ENCODE assay signal across 8 mouse cellular contexts in genomic region chr16:35660222-35660621, GRCm38 (mm10).
DNase-seq lines count a peak whose midpoint lies in the region; ATAC-seq and TF ChIP-seq lines count a peak whose summit lies in the region.

No protein-coding gene starts in this region.

- ATAC-seq in lung, embryonic 15.5 days (ENCODE audit: borderline replicate concordance, extremely low read depth, low FRiP score, low TSS enrichment), result no peak
- no peak for ATAC-seq in heart, embryonic 13.5 days (ENCODE audit: extremely low read depth, insufficient number of reproducible peaks, low FRiP score, low TSS enrichment)
- ATAC-seq in limb, embryonic 12.5 days (ENCODE audit: insufficient number of reproducible peaks, insufficient read depth, low FRiP score, low TSS enrichment, low read depth), result no peak
- ATAC-seq in stomach, embryonic 14.5 days (ENCODE audit: insufficient number of reproducible peaks, insufficient read depth, low FRiP score, low read depth), result no peak

- H3K4me1 ChIP-seq in lung, embryonic 15.5 days, result peaks cover 9% of the 10 kb centered on the region
- H3K4me1 ChIP-seq in heart, embryonic 13.5 days, result peaks cover 11% of the 10 kb centered on the region
- peaks cover 11% of the 10 kb centered on the region; the same call in 1 of the 2 replicates for H3K4me1 ChIP-seq in limb, embryonic 12.5 days (replicated peaks)
- no peaks in the 10 kb centered on the region for H3K4me1 ChIP-seq in stomach, embryonic 14.5 days (ENCODE audit: control insufficient read depth, insufficient read depth, low read length)

- H3K4me3 ChIP-seq in lung, embryonic 15.5 days, result peak overlapping the region; percentile 35
- H3K4me3 ChIP-seq in heart, embryonic 13.5 days, result peak overlapping the region; percentile 54
- peak overlapping the region; percentile 42 for H3K4me3 ChIP-seq in limb, embryonic 12.5 days (replicated peaks)
- peak overlapping the region; percentile 29 for H3K4me3 ChIP-seq in stomach, embryonic 14.5 days (ENCODE audit: low read depth, low read length)
- H3K4me3 ChIP-seq in left cerebral cortex, adult 2 months, result no peak overlapping the region

- H3K27ac ChIP-seq in lung, embryonic 15.5 days, result no peak overlapping the region
- no peak overlapping the region for H3K27ac ChIP-seq in heart, embryonic 13.5 days (replicated peaks)
- no peak overlapping the region for H3K27ac ChIP-seq in limb, embryonic 12.5 days
- H3K27ac ChIP-seq in stomach, embryonic 14.5 days (ENCODE audit: low read length), result no peak overlapping the region
- H3K27ac ChIP-seq in left cerebral cortex, adult 2 months, result no peak overlapping the region

- peaks cover 40% of the 10 kb centered on the region for H3K27me3 ChIP-seq in lung, embryonic 15.5 days
- peaks cover 84% of the 10 kb centered on the region for H3K27me3 ChIP-seq in heart, embryonic 13.5 days (replicated peaks)
- H3K27me3 ChIP-seq in limb, embryonic 12.5 days, result peaks cover 63% of the 10 kb centered on the region
- H3K27me3 ChIP-seq in stomach, embryonic 14.5 days (ENCODE audit: control insufficient read depth, insufficient read depth, low read length), result peaks cover 16% of the 10 kb centered on the region

- no peaks in the 10 kb centered on the region for H3K36me3 ChIP-seq in lung, embryonic 15.5 days
- H3K36me3 ChIP-seq in heart, embryonic 13.5 days, result no peaks in the 10 kb centered on the region
- H3K36me3 ChIP-seq in limb, embryonic 12.5 days, result peaks cover 5% of the 10 kb centered on the region; the same call in 1 of the 2 replicates
- H3K36me3 ChIP-seq in stomach, embryonic 14.5 days (ENCODE audit: control insufficient read depth, insufficient read depth, low read length), result no peaks in the 10 kb centered on the region

- intact Hi-C loops in left cerebral cortex, adult 2 months (cut with DNase I), result no loop called here

- peak overlapping the region; percentile 68 for H3K4me2 ChIP-seq in lung, embryonic 15.5 days
- peak overlapping the region; percentile 82 for H3K4me2 ChIP-seq in heart, embryonic 13.5 days
- H3K4me2 ChIP-seq in limb, embryonic 12.5 days, result peak overlapping the region; percentile 69
- H3K4me2 ChIP-seq in stomach, embryonic 14.5 days (replicated peaks; ENCODE audit: low read depth, low read length), result peak overlapping the region; percentile 47

- no peaks in the 10 kb centered on the region for H3K9me3 ChIP-seq in lung, embryonic 15.5 days
- no peaks in the 10 kb centered on the region for H3K9me3 ChIP-seq in heart, embryonic 13.5 days
- H3K9me3 ChIP-seq in limb, embryonic 12.5 days, result no peaks in the 10 kb centered on the region
- no peaks in the 10 kb centered on the region for H3K9me3 ChIP-seq in stomach, embryonic 14.5 days (ENCODE audit: control insufficient read depth, low read depth, low read length)

- 8% methylated on average over 36 of the region's 36 CpGs for WGBS in lung, embryonic 15.5 days
- 5% methylated on average over 36 of the region's 36 CpGs for WGBS in heart, embryonic 13.5 days
- 5% methylated on average over 36 of the region's 36 CpGs for WGBS in limb, embryonic 12.5 days
- WGBS in stomach, embryonic 14.5 days, result 3% methylated on average over 36 of the region's 36 CpGs

- no peak overlapping the region for H3K9ac ChIP-seq in lung, embryonic 15.5 days
- peak overlapping the region; percentile 68 for H3K9ac ChIP-seq in heart, embryonic 13.5 days
- H3K9ac ChIP-seq in limb, embryonic 12.5 days (replicated peaks), result peak overlapping the region; percentile 57
- H3K9ac ChIP-seq in stomach, embryonic 14.5 days (replicated peaks; ENCODE audit: low read depth, low read length), result no peak overlapping the region

- no peak for DNase-seq in lung, postnatal 10 days
- no peak for DNase-seq in layer of hippocampus, adult 8-10 months (ENCODE audit: low spot score in 2 of 2)
- no peak for DNase-seq in thymus, postnatal 25 days
- no peak for DNase-seq in left cerebral cortex, adult 2 months (ENCODE audit: extremely low spot score in 1 of 2, low spot score in 2 of 2)

- TF ChIP-seq CTCF in left cerebral cortex, adult 2 months (IDR thresholded peaks at IDR 0.05), result no peak

Comparison
In these comparisons a context has a peak if more than half of its experiments do, and no peak if none do; other contexts are left out.
1. H3K9ac ChIP-seq: peak in heart, embryonic 13.5 days (single experiment) and limb, embryonic 12.5 days (single experiment); none in lung, embryonic 15.5 days (single experiment) and stomach, embryonic 14.5 days (single experiment).
2. Peak in every context shown above with its lines, with median percentiles within 50 percentile points of each other: H3K4me2 ChIP-seq.